Mouse (Mus musculus) C2C12 (cell line): ENCODE data around the gene Mllt1. TPM values are rescaled to one million over a fixed set of nuclear protein-coding genes. Genes with fewer than 3 reads are reported as not detected.

Source experiments
- H3K27me3 ChIP-seq: one replicate; pipeline ENCODE4 v1.6.1; 2011; ENCODE audit not compliant: control insufficient read depth, insufficient read depth, insufficient read length
- H3K36me3 ChIP-seq: one replicate; pipeline ENCODE4 v1.6.1; 2011; ENCODE audit not compliant: control insufficient read depth, insufficient read depth
- H3K4me3 ChIP-seq: one replicate; pipeline ENCODE4 v1.5.1; 2011; ENCODE audit warnings: mild to moderate bottlenecking, control low read depth; ENCODE audit not compliant: poor library complexity, insufficient read depth, severe bottlenecking
- H3K79me2 ChIP-seq: one replicate; pipeline ENCODE4 v1.6.1; 2011; ENCODE audit not compliant: control insufficient read depth, insufficient read depth
- H3K79me3 ChIP-seq: one replicate; pipeline ENCODE4 v1.6.1; 2011; ENCODE audit warnings: low read depth, control low read depth
- H3ac ChIP-seq: one replicate; pipeline ENCODE3; 2011; ENCODE audit warnings: low read depth; ENCODE audit not compliant: control insufficient read depth, insufficient read length
- CEBPB ChIP-seq: IDR thresholded peaks from one replicate; pipeline ENCODE4 v1.6.1; 2011; ENCODE audit warnings: low read depth, mild to moderate bottlenecking, control low read depth, moderate library complexity
- CTCF ChIP-seq: IDR thresholded peaks from one replicate; pipeline ENCODE4 v1.5.1; 2011; ENCODE audit not compliant: control insufficient read depth, insufficient read depth, insufficient read length
- FOSL1 ChIP-seq: IDR thresholded peaks from one replicate; pipeline ENCODE4 v1.8.0; 2011; ENCODE audit warnings: mild to moderate bottlenecking, low read length; ENCODE audit not compliant: poor library complexity, insufficient read depth, severe bottlenecking
- MAX ChIP-seq: IDR thresholded peaks from one replicate; pipeline ENCODE4 v1.6.1; 2011; ENCODE audit warnings: mild to moderate bottlenecking, control low read depth
- MYOD1 ChIP-seq: IDR thresholded peaks from one replicate; pipeline ENCODE4 v1.6.1; 2011; ENCODE audit warnings: low read depth; ENCODE audit not compliant: control insufficient read depth, insufficient read length
- MYOG ChIP-seq: IDR thresholded peaks from one replicate; pipeline ENCODE4 v1.6.1; 2011; ENCODE audit not compliant: control insufficient read depth, insufficient read length; ENCODE audit errors: extremely low read depth
- USF1 ChIP-seq: IDR thresholded peaks from one replicate; pipeline ENCODE4 v1.6.1; 2011; ENCODE audit warnings: low read depth, mild to moderate bottlenecking, control low read depth, moderate library complexity
- polyA plus RNA-seq: library from polyadenylated mRNA; unstranded; fragments of >200 nt; fragmentation: generic; extraction: Trizol; gene quantifications from one replicate; pipeline ENCODE4 v1.2.1, GENCODE M21; 2012; ENCODE audit warnings: missing spikeins

The Mllt1 gene
- polyA plus RNA-seq, 1 experiment, result 38.9 TPM

- Histone ChIP-seq H3K36me3 (no peaks in the 10 kb centered on the region), H3K79me2 (no peaks in the 10 kb centered on the region), H3K4me3 (no peak overlapping the region), H3ac (no peak overlapping the region), H3K79me3 (no peaks in the 10 kb centered on the region), H3K27me3 (peaks cover 11% of the 10 kb centered on the region)
- TF ChIP-seq MAX (no peak), CTCF (no peak), CEBPB (no peak), MYOD1 (no peak), USF1 (no peak), MYOG (no peak), FOSL1 (no peak)
Measured at GRCm38 (mm10) chr17:56962642-56963405, 27.6 kb upstream of the Mllt1 start.

GRCm38 (mm10) chr17:56961880-56962279 is 26.7 kb upstream of the Mllt1 start:
- Histone ChIP-seq H3ac (no peak overlapping the region), H3K79me3 (no peaks in the 10 kb centered on the region), H3K4me3 (no peak overlapping the region)

GRCm38 (mm10) chr17:56958667-56959066 is 23.5 kb upstream of the Mllt1 start:
- Histone ChIP-seq H3K4me3 (no peak overlapping the region), H3K27me3 (peaks cover 12% of the 10 kb centered on the region), H3K79me2 (no peaks in the 10 kb centered on the region), H3K36me3 (no peaks in the 10 kb centered on the region), H3K79me3 (no peaks in the 10 kb centered on the region), H3ac (no peak overlapping the region)
- no peak for TF ChIP-seq MAX
- TF ChIP-seq FOSL1, result no peak
- TF ChIP-seq MYOG, result no peak
- no peak for TF ChIP-seq MYOD1
- TF ChIP-seq CEBPB, result no peak
- no peak for TF ChIP-seq USF1
- TF ChIP-seq CTCF, result no peak

More at GRCm38 (mm10) chr17:56961880-56962279, 26.7 kb upstream of the Mllt1 start:
- Histone ChIP-seq H3K79me2 (no peaks in the 10 kb centered on the region), H3K36me3 (no peaks in the 10 kb centered on the region), H3K27me3 (peaks cover 11% of the 10 kb centered on the region)
- no peak for TF ChIP-seq MYOD1
- TF ChIP-seq MYOG, result no peak
- no peak for TF ChIP-seq MAX
- no peak for TF ChIP-seq FOSL1
- TF ChIP-seq USF1, result no peak
- TF ChIP-seq CTCF, result no peak
- no peak for TF ChIP-seq CEBPB

- H3ac ChIP-seq, result no peak overlapping the region
- no peaks in the 10 kb centered on the region for H3K36me3 ChIP-seq
- H3K4me3 ChIP-seq, result no peak overlapping the region
- H3K79me2 ChIP-seq, result no peaks in the 10 kb centered on the region
- H3K27me3 ChIP-seq, result peaks cover 10% of the 10 kb centered on the region
- no peaks in the 10 kb centered on the region for H3K79me3 ChIP-seq
- TF ChIP-seq CTCF (no peak), MAX (no peak), MYOD1 (no peak), USF1 (no peak), CEBPB (no peak), FOSL1 (no peak), MYOG (no peak)
Measured at GRCm38 (mm10) chr17:56957763-56958429, 22.7 kb upstream of the Mllt1 start.

- Histone ChIP-seq H3K4me3 (no peak overlapping the region), H3K36me3 (no peaks in the 10 kb centered on the region), H3ac (no peak overlapping the region), H3K79me3 (no peaks in the 10 kb centered on the region), H3K79me2 (no peaks in the 10 kb centered on the region), H3K27me3 (peaks cover 11% of the 10 kb centered on the region)
- no peak for TF ChIP-seq MYOG
- TF ChIP-seq CEBPB, result no peak
Measured at GRCm38 (mm10) chr17:56954871-56955270, 19.7 kb upstream of the Mllt1 start.

GRCm38 (mm10) chr17:56952639-56953038 is 17.4 kb upstream of the Mllt1 start:
- no peak overlapping the region for H3K4me3 ChIP-seq
- no peaks in the 10 kb centered on the region for H3K79me3 ChIP-seq
- no peak for TF ChIP-seq MYOG
- TF ChIP-seq CTCF, result no peak
- TF ChIP-seq CEBPB, result no peak
- TF ChIP-seq MYOD1, result no peak
- no peak for TF ChIP-seq FOSL1
- TF ChIP-seq MAX, result no peak
- no peak for TF ChIP-seq USF1
- no peaks in the 10 kb centered on the region for H3K79me2 ChIP-seq
- no peaks in the 10 kb centered on the region for H3K36me3 ChIP-seq
- H3ac ChIP-seq, result no peak overlapping the region
- H3K27me3 ChIP-seq, result peaks cover 11% of the 10 kb centered on the region
